ENCODE assay signal across 21 mouse cellular contexts in the genomic region with DNA sequence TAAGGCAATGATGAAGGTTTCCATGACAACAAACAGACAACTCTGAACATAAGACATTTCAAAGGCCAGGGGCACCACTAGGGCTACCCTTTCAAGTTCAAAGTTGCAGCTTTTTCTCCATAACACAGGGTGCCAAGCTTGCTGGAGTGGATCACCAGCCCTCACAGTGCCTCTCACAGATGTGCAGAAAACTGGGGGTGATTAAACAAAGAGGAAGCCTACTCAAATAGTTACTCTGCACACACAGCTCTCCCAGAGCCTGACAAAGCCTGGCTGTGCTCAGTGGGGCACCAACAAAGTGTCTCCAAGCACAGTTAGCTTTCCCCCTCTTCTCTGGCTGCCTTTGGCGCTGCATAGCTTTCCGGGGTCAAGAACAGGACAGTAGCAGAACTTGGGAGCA. TPM values are rescaled to one million over a fixed set of nuclear protein-coding genes. Genes with fewer than 3 reads are reported as not detected.
DNase-seq lines count a peak whose midpoint lies in the region; ATAC-seq lines count a peak whose summit lies in the region.
"Had no signal": no experiment of that assay in that cellular context is flagged by ENCODE, and none has a peak within 500 bp of the region (broad histone marks: within the 10 kb centered on the region; RNA-seq: fewer than 3 reads in every experiment).

No protein-coding gene starts in this region.

- H3K4me2 ChIP-seq in hindbrain, embryonic 14.5 days (replicated peaks) = no peak overlapping the region
- H3K4me2 ChIP-seq in midbrain, embryonic 13.5 days (replicated peaks) = no peak overlapping the region
- no peak overlapping the region for H3K4me2 ChIP-seq in midbrain, embryonic 14.5 days (ENCODE audit: low read length)
- no peak overlapping the region for H3K4me2 ChIP-seq in midbrain, embryonic 16.5 days (ENCODE audit: low read length)
- H3K4me2 ChIP-seq: heart, embryonic 15.5 days; limb, embryonic 12.5 days; liver, embryonic 12.5 days; neural tube, embryonic 15.5 days had no signal

- WGBS in hindbrain, embryonic 10.5 days = 37% methylated on average over 2 of the region's 2 CpGs
- 24% methylated on average over 2 of the region's 2 CpGs for WGBS in hindbrain, embryonic 14.5 days
- WGBS in midbrain, embryonic 13.5 days = 51% methylated on average over 2 of the region's 2 CpGs
- 48% methylated on average over 2 of the region's 2 CpGs for WGBS in midbrain, embryonic 14.5 days
- WGBS in midbrain, embryonic 16.5 days = 47% methylated on average over 2 of the region's 2 CpGs

- H3K36me3 ChIP-seq in hindbrain, embryonic 10.5 days = peaks cover 5% of the 10 kb centered on the region
- peaks cover 27% of the 10 kb centered on the region for H3K36me3 ChIP-seq in hindbrain, embryonic 14.5 days (replicated peaks; ENCODE audit: control insufficient read depth, insufficient read depth)
- H3K36me3 ChIP-seq in midbrain, embryonic 13.5 days = peaks cover 31% of the 10 kb centered on the region
- H3K36me3 ChIP-seq in midbrain, embryonic 14.5 days (ENCODE audit: control insufficient read depth, insufficient read depth, low read length) = peaks cover 27% of the 10 kb centered on the region
- no peaks in the 10 kb centered on the region for H3K36me3 ChIP-seq in midbrain, embryonic 16.5 days (ENCODE audit: control insufficient read depth, insufficient read depth, low read length)
- H3K36me3 ChIP-seq: heart, embryonic 15.5 days; liver, embryonic 12.5 days had no signal

- no peak for ATAC-seq in hindbrain, embryonic 14.5 days (ENCODE audit: low FRiP score)
- ATAC-seq in midbrain, embryonic 13.5 days = no peak
- ATAC-seq in midbrain, embryonic 14.5 days (ENCODE audit: low FRiP score, low TSS enrichment) = no peak
- 0 out of 2 replicates have a peak, but pooled peaks have one; percentile 30 for ATAC-seq in midbrain, embryonic 16.5 days
- ATAC-seq: activated CD4-positive, CD25-positive, alpha-beta regulatory T cell, adult 4 months; liver, embryonic 12.5 days; Patski had no signal

- 0 out of 2 replicates have a peak overlapping the region, but pooled peaks have one; percentile 53 for H3K27ac ChIP-seq in hindbrain, embryonic 10.5 days
- H3K27ac ChIP-seq in hindbrain, embryonic 14.5 days = no peak overlapping the region
- H3K27ac ChIP-seq in midbrain, embryonic 13.5 days = peak overlapping the region; percentile 58; the same call in 1 of the 2 replicates
- no peak overlapping the region; the same call in 1 of the 2 replicates for H3K27ac ChIP-seq in midbrain, embryonic 14.5 days (replicated peaks; ENCODE audit: low read depth, low read length)
- H3K27ac ChIP-seq in midbrain, embryonic 16.5 days (ENCODE audit: low read length) = peak overlapping the region; percentile 50
- H3K27ac ChIP-seq: gastrocnemius, adult 2 months; heart, embryonic 15.5 days; limb, embryonic 12.5 days; liver, embryonic 12.5 days; neural tube, embryonic 15.5 days had no signal

- no peaks in the 10 kb centered on the region for H3K9me3 ChIP-seq in hindbrain, embryonic 10.5 days
- H3K9me3 ChIP-seq in hindbrain, embryonic 14.5 days (ENCODE audit: control insufficient read depth, low read length) = no peaks in the 10 kb centered on the region
- no peaks in the 10 kb centered on the region for H3K9me3 ChIP-seq in midbrain, embryonic 13.5 days
- H3K9me3 ChIP-seq in midbrain, embryonic 14.5 days (ENCODE audit: control insufficient read depth, low read length) = no peaks in the 10 kb centered on the region
- H3K9me3 ChIP-seq in midbrain, embryonic 16.5 days (replicated peaks; ENCODE audit: control insufficient read depth, low read length, poor library complexity, severe bottlenecking) = no peaks in the 10 kb centered on the region
- H3K9me3 ChIP-seq: heart, embryonic 15.5 days; limb, embryonic 12.5 days; liver, embryonic 12.5 days; neural tube, embryonic 15.5 days had no signal

- no peak for DNase-seq in hindbrain, embryonic 10.5 days (ENCODE audit: low spot score)
- no peak for DNase-seq in hindbrain, embryonic 14.5 days (ENCODE audit: low spot score)
- DNase-seq in midbrain, embryonic 14.5 days = no peak
- DNase-seq in Muller cell, postnatal 12 days (ENCODE audit: inconsistent ontology term) = peak; percentile 77
- DNase-seq in right cerebral cortex, postnatal 25 days = no peak
- DNase-seq: adrenal gland, postnatal 10 days; cerebellum, adult 11-12 months; cerebellum, postnatal 14 days; gastrocnemius, adult 2 months; kidney, adult 11 months; kidney, postnatal 25 days; lung, adult 2 months; right cerebral cortex, postnatal 14 days had no signal

- no peaks in the 10 kb centered on the region for H3K27me3 ChIP-seq in hindbrain, embryonic 10.5 days (ENCODE audit: insufficient read depth, poor library complexity, severe bottlenecking)
- H3K27me3 ChIP-seq in hindbrain, embryonic 14.5 days (ENCODE audit: control insufficient read depth, insufficient read depth, low read length) = no peaks in the 10 kb centered on the region
- no peaks in the 10 kb centered on the region for H3K27me3 ChIP-seq in midbrain, embryonic 13.5 days
- H3K27me3 ChIP-seq in midbrain, embryonic 14.5 days (ENCODE audit: control insufficient read depth, insufficient read depth, low read length) = no peaks in the 10 kb centered on the region
- H3K27me3 ChIP-seq in midbrain, embryonic 16.5 days (ENCODE audit: control insufficient read depth, insufficient read depth, low read depth, low read length) = no peaks in the 10 kb centered on the region
- H3K27me3 ChIP-seq: heart, embryonic 15.5 days; limb, embryonic 12.5 days; neural tube, embryonic 15.5 days had no signal

- no peak overlapping the region for H3K4me3 ChIP-seq in hindbrain, embryonic 10.5 days
- H3K4me3 ChIP-seq in hindbrain, embryonic 14.5 days (replicated peaks; ENCODE audit: low read length) = no peak overlapping the region
- no peak overlapping the region for H3K4me3 ChIP-seq in midbrain, embryonic 13.5 days (replicated peaks)
- H3K4me3 ChIP-seq in midbrain, embryonic 14.5 days (replicated peaks; ENCODE audit: low read depth, low read length) = no peak overlapping the region
- H3K4me3 ChIP-seq in midbrain, embryonic 16.5 days (ENCODE audit: low read depth, low read length) = no peak overlapping the region
- H3K4me3 ChIP-seq: gastrocnemius, adult 2 months; heart, embryonic 15.5 days; limb, embryonic 12.5 days; liver, embryonic 12.5 days; neural tube, embryonic 15.5 days had no signal

- peaks cover 20% of the 10 kb centered on the region for H3K4me1 ChIP-seq in hindbrain, embryonic 10.5 days (replicated peaks)
- no peaks in the 10 kb centered on the region for H3K4me1 ChIP-seq in hindbrain, embryonic 14.5 days (replicated peaks; ENCODE audit: control insufficient read depth, insufficient read depth, low read length)
- peaks cover 15% of the 10 kb centered on the region for H3K4me1 ChIP-seq in midbrain, embryonic 13.5 days (replicated peaks)
- no peaks in the 10 kb centered on the region for H3K4me1 ChIP-seq in midbrain, embryonic 14.5 days (ENCODE audit: control insufficient read depth, insufficient read depth, low read length)
- peaks cover 7% of the 10 kb centered on the region for H3K4me1 ChIP-seq in midbrain, embryonic 16.5 days (ENCODE audit: control insufficient read depth, insufficient read depth, low read length)
- H3K4me1 ChIP-seq: limb, embryonic 12.5 days; liver, embryonic 12.5 days had no signal

- H3K9ac ChIP-seq in hindbrain, embryonic 14.5 days = no peak overlapping the region
- no peak overlapping the region for H3K9ac ChIP-seq in midbrain, embryonic 13.5 days (replicated peaks)
- no peak overlapping the region for H3K9ac ChIP-seq in midbrain, embryonic 14.5 days (replicated peaks; ENCODE audit: low read length)
- H3K9ac ChIP-seq in midbrain, embryonic 16.5 days (ENCODE audit: low read depth, low read length) = no peak overlapping the region
- H3K9ac ChIP-seq: heart, embryonic 15.5 days; limb, embryonic 12.5 days; liver, embryonic 12.5 days; neural tube, embryonic 15.5 days had no signal

RNA-seq across cellular contexts. Expression of a gene that starts 35.2 kb away (rescaled TPM):
- polyA plus RNA-seq in hindbrain, embryonic 10.5 days (2016; fragmentation: Nextera tagmentation; extraction: Ambion mirVana) = 6.6 and 7.2 TPM in 2 replicates
- polyA plus RNA-seq in hindbrain, embryonic 14.5 days (2014; fragmentation: Nextera tagmentation; extraction: Ambion mirVana) = 3.3 and 3.9 TPM in 2 replicates
- polyA plus RNA-seq in midbrain, embryonic 13.5 days (2015; fragmentation: Nextera tagmentation; extraction: Ambion mirVana) = 9.3 and 12.8 TPM in 2 replicates
- 4.5 and 5.4 TPM in 2 replicates for polyA plus RNA-seq in midbrain, embryonic 14.5 days (2014; fragmentation: Nextera tagmentation; extraction: Ambion mirVana)
- polyA plus RNA-seq in midbrain, embryonic 16.5 days (2015; fragmentation: Nextera tagmentation; extraction: Ambion mirVana) = 5.2 and 7.2 TPM in 2 replicates
- polyA plus RNA-seq: Patski had no signal

RNA-seq across cellular contexts. Expression of a gene that starts 48.8 kb away (rescaled TPM):
- polyA plus RNA-seq in hindbrain, embryonic 10.5 days (2016; fragmentation: Nextera tagmentation; extraction: Ambion mirVana) = 10.6 and 16.5 TPM in 2 replicates
- 35.9 and 36.7 TPM in 2 replicates for polyA plus RNA-seq in hindbrain, embryonic 14.5 days (2014; fragmentation: Nextera tagmentation; extraction: Ambion mirVana)
- polyA plus RNA-seq in midbrain, embryonic 13.5 days (2015; fragmentation: Nextera tagmentation; extraction: Ambion mirVana) = 37.9 and 41.5 TPM in 2 replicates
- polyA plus RNA-seq in midbrain, embryonic 14.5 days (2014; fragmentation: Nextera tagmentation; extraction: Ambion mirVana) = 33.6 and 41.4 TPM in 2 replicates
- polyA plus RNA-seq in midbrain, embryonic 16.5 days (2015; fragmentation: Nextera tagmentation; extraction: Ambion mirVana) = 48.4 and 53.6 TPM in 2 replicates

Comparison
In these comparisons a context has a peak if more than half of its experiments do, and no peak if none do; other contexts are left out.
1. H3K27ac ChIP-seq: peak in hindbrain, embryonic 10.5 days (single experiment), midbrain, embryonic 13.5 days (single experiment) and midbrain, embryonic 16.5 days (single experiment); none in hindbrain, embryonic 14.5 days (single experiment) and midbrain, embryonic 14.5 days (single experiment).